Mouse (Mus musculus) intestine, embryonic 14.5 days (tissue): ENCODE results near the gene Draxin. TPM values are rescaled to one million over a fixed set of nuclear protein-coding genes. Genes with fewer than 3 reads are reported as not detected.
A peak's percentile ranks its signal among the peaks of the same experiment; 100 is the strongest.

Experiments
- ATAC-seq: fragments of 200-750 bp; cut with Nextera tagmentation; replicated peaks from 2 replicates; pipeline ENCODE4 v1.8.0; 2017; ENCODE audit warnings: low read depth, moderate number of reproducible peaks, moderate TSS enrichment, moderate library complexity; ENCODE audit not compliant: low FRiP score, low TSS enrichment
- DNase-seq: peaks from one replicate; pipeline ENCODE4 v3.0.0-alpha.2; 2018; ENCODE audit warnings: low spot score
- H3K27ac ChIP-seq: fragments of 300-500 bp; sonication (generic); 2 replicates; pipeline ENCODE4 v1.5.1; 2014; ENCODE audit warnings: low read depth, mild to moderate bottlenecking, control low read depth
- H3K27me3 ChIP-seq: fragments of 300-500 bp; sonication (generic); replicated peaks from 2 replicates; pipeline ENCODE4 v1.6.1; 2014; ENCODE audit warnings: low read length, control low read depth; ENCODE audit not compliant: control insufficient read depth, insufficient read depth
- H3K36me3 ChIP-seq: fragments of 300-500 bp; sonication (generic); 2 replicates; pipeline ENCODE4 v1.6.1; 2014; ENCODE audit warnings: low read length, control low read depth; ENCODE audit not compliant: control insufficient read depth, insufficient read depth
- H3K4me1 ChIP-seq: fragments of 300-500 bp; sonication (generic); replicated peaks from 2 replicates; pipeline ENCODE4 v1.6.1; 2014; ENCODE audit warnings: low read length, control low read depth, mixed read lengths; ENCODE audit not compliant: control insufficient read depth, insufficient read depth
- H3K4me2 ChIP-seq: fragments of 300-500 bp; sonication (generic); 2 replicates; pipeline ENCODE4 v1.6.1; 2014; ENCODE audit warnings: low read length
- H3K4me3 ChIP-seq: fragments of 300-500 bp; sonication (generic); 2 replicates; pipeline ENCODE4 v1.5.1; 2014; ENCODE audit warnings: low read depth, low read length, control low read depth, mixed read lengths
- H3K9ac ChIP-seq: fragments of 300-500 bp; sonication (generic); 2 replicates; pipeline ENCODE4 v1.6.1; 2014; ENCODE audit warnings: mild to moderate bottlenecking, low read length
- H3K9me3 ChIP-seq: fragments of 300-500 bp; sonication (generic); 2 replicates; pipeline ENCODE4 v1.6.1; 2016; ENCODE audit warnings: low read length, control low read depth; ENCODE audit not compliant: control insufficient read depth
- WGBS: fragments of 180-500 bp; shearing (Covaris S2); extraction: QIAGEN DNeasy Blood & Tissue Kit; methylation state at CpG from one replicate; pipeline ENCODE4 v1.1.7; 2014; 5-methylcytosine and 5-hydroxymethylcytosine counted together
- polyA plus RNA-seq: library from polyadenylated mRNA; unstranded; fragments of >200 nt; fragmentation: Nextera tagmentation; extraction: Ambion mirVana; gene quantifications from 2 replicates; pipeline ENCODE4 v1.2.1, GENCODE M21; 2014

Gene Draxin
- polyA plus RNA-seq, 1 experiment from 2014 or later = 0.34 TPM

- Histone ChIP-seq H3K9me3 (no peaks in the 10 kb centered on the region), H3K27me3 (no peaks in the 10 kb centered on the region), H3K4me1 (peaks cover 21% of the 10 kb centered on the region), H3K4me3 (peak overlapping the region; percentile 81), H3K4me2 (peak overlapping the region; percentile 81), H3K36me3 (no peaks in the 10 kb centered on the region), H3K27ac (0 out of 2 replicates have a peak overlapping the region, but pooled peaks have one; percentile 43), H3K9ac (peak overlapping the region; percentile 71)
- ATAC-seq (peak; percentile 62), DNase-seq (no peak)
- 5% methylated on average over 22 of the region's 30 CpGs for WGBS
Observed at GRCm38 (mm10) chr4:148087091-148087906, 43.2 kb downstream of the Draxin start.

- Histone ChIP-seq H3K36me3 (0 out of 2 replicates have a peak, but pooled peaks cover 3% of the 10 kb centered on the region), H3K27me3 (no peaks in the 10 kb centered on the region), H3K27ac (no peak overlapping the region), H3K9me3 (no peaks in the 10 kb centered on the region), H3K4me3 (no peak overlapping the region), H3K9ac (no peak overlapping the region), H3K4me2 (no peak overlapping the region), H3K4me1 (peaks cover 21% of the 10 kb centered on the region)
- WGBS = 69% methylated on average over 3 of the region's 3 CpGs
- DNase-seq = no peak
- ATAC-seq = no peak
Observed at GRCm38 (mm10) chr4:148085907-148086305, 44.6 kb downstream of the Draxin start.

- no peak overlapping the region for H3K9ac ChIP-seq
- no peaks in the 10 kb centered on the region for H3K9me3 ChIP-seq
- no peak overlapping the region for H3K27ac ChIP-seq
- ATAC-seq = no peak
- no peak overlapping the region for H3K4me3 ChIP-seq
- no peak overlapping the region for H3K4me2 ChIP-seq
- no peaks in the 10 kb centered on the region for H3K27me3 ChIP-seq
- DNase-seq = no peak
- 34% methylated on average over 10 of the region's 10 CpGs for WGBS
- peaks cover 6% of the 10 kb centered on the region for H3K36me3 ChIP-seq
- peaks cover 21% of the 10 kb centered on the region for H3K4me1 ChIP-seq
Observed at GRCm38 (mm10) chr4:148085131-148085906, 45.2 kb downstream of the Draxin start.

- Histone ChIP-seq H3K27me3 (no peaks in the 10 kb centered on the region), H3K9me3 (no peaks in the 10 kb centered on the region), H3K27ac (no peak overlapping the region), H3K4me2 (no peak overlapping the region), H3K36me3 (peaks cover 12% of the 10 kb centered on the region), H3K4me3 (no peak overlapping the region), H3K4me1 (peaks cover 21% of the 10 kb centered on the region), H3K9ac (no peak overlapping the region)
- ATAC-seq = no peak
- no peak for DNase-seq
- WGBS = 18% methylated on average over 8 of the region's 8 CpGs
Observed at GRCm38 (mm10) chr4:148084261-148084714, 46.2 kb downstream of the Draxin start.

GRCm38 (mm10) chr4:148083176-148083899 is 47.2 kb downstream of the Draxin start:
- Histone ChIP-seq H3K9ac (no peak overlapping the region), H3K36me3 (peaks cover 12% of the 10 kb centered on the region), H3K4me1 (peaks cover 21% of the 10 kb centered on the region), H3K27ac (no peak overlapping the region), H3K4me3 (no peak overlapping the region), H3K4me2 (no peak overlapping the region), H3K9me3 (no peaks in the 10 kb centered on the region), H3K27me3 (no peaks in the 10 kb centered on the region)
- ATAC-seq (no peak), DNase-seq (no peak)
- WGBS = 54% methylated on average over 21 of the region's 21 CpGs

- H3K4me2 ChIP-seq = no peak overlapping the region
- peaks cover 12% of the 10 kb centered on the region for H3K36me3 ChIP-seq
- no peak; the same call in 1 of the 2 replicates for ATAC-seq
- WGBS = 55% methylated on average over 12 of the region's 12 CpGs
- no peaks in the 10 kb centered on the region for H3K9me3 ChIP-seq
- peak; percentile 68 for DNase-seq
- no peak overlapping the region for H3K4me3 ChIP-seq
- H3K27ac ChIP-seq = no peak overlapping the region
- H3K9ac ChIP-seq = no peak overlapping the region
- no peaks in the 10 kb centered on the region for H3K27me3 ChIP-seq
- H3K4me1 ChIP-seq = peaks cover 21% of the 10 kb centered on the region
Observed at GRCm38 (mm10) chr4:148082257-148083044, 48.0 kb downstream of the Draxin start.

- 89% methylated on average over 10 of the region's 10 CpGs for WGBS
Observed at GRCm38 (mm10) chr4:148081201-148081600, 49.3 kb downstream of the Draxin start.

GRCm38 (mm10) chr4:148080597-148080973 is 49.9 kb downstream of the Draxin start:
- peaks cover 12% of the 10 kb centered on the region for H3K36me3 ChIP-seq
- H3K4me2 ChIP-seq = no peak overlapping the region
- 86% methylated on average over 1 of the region's 1 CpGs for WGBS
- H3K27me3 ChIP-seq = no peaks in the 10 kb centered on the region
- H3K9me3 ChIP-seq = no peaks in the 10 kb centered on the region
- H3K4me1 ChIP-seq = peaks cover 12% of the 10 kb centered on the region; the same call in 1 of the 2 replicates
- no peak overlapping the region for H3K27ac ChIP-seq
- DNase-seq (no peak), ATAC-seq (no peak)
- no peak overlapping the region for H3K4me3 ChIP-seq
- H3K9ac ChIP-seq = no peak overlapping the region

More at GRCm38 (mm10) chr4:148081201-148081600, 49.3 kb downstream of the Draxin start:
- H3K36me3 ChIP-seq = peaks cover 12% of the 10 kb centered on the region
- H3K27ac ChIP-seq = no peak overlapping the region
- H3K4me1 ChIP-seq = peaks cover 14% of the 10 kb centered on the region; the same call in 1 of the 2 replicates
- no peak for ATAC-seq
- H3K4me3 ChIP-seq = no peak overlapping the region
- no peaks in the 10 kb centered on the region for H3K27me3 ChIP-seq
- H3K4me2 ChIP-seq = no peak overlapping the region
- H3K9ac ChIP-seq = no peak overlapping the region
- H3K9me3 ChIP-seq = no peaks in the 10 kb centered on the region
- no peak for DNase-seq
